Mouse (Mus musculus): ENCODE results near the gene Kif24.

The Kif24 gene

DNA sequence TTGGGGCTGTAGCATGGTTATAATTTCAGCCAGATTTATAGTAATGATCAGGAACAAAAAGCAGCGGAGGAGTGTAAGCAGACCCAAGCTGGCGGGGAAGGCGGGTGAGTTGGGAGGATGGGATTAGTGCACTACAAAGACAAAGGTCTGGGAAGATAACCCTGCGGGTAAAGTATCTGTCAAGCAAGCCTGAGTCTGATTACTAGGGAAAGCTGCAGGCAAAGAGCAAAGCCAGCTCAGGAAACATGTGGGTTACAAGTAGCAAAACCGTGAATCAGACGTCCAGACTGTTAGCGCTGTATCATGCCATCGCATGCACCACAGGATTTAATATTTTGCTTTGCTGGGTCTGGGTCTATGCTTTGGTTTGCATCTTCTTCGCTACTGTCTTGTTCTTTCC is 58.1 kb downstream of the Kif24 start:
- DNase-seq (ENCODE audit: low read depth, low spot score) = no peak

DNA sequence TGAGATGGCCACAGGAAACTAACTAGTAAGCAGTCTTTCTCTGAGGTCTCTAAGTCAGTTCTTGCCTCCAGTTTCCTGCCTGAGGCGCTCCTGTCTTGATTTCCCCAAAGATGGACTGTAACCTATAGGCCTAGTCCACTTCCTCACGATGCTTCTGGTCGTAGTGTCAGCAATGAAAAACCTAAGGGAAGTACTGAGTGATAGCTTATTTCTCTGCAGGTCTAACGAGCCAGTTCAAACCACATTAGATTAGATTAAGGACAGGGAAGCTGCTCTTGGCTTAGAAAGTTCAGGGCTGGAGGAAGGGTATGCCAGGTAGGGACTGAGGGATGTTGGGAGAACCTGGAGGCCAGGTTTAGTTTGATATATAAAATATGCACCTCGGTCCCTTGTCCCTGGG is 63.1 kb downstream of the Kif24 start:
- no peak for DNase-seq (ENCODE audit: low read depth, low spot score)

DNA sequence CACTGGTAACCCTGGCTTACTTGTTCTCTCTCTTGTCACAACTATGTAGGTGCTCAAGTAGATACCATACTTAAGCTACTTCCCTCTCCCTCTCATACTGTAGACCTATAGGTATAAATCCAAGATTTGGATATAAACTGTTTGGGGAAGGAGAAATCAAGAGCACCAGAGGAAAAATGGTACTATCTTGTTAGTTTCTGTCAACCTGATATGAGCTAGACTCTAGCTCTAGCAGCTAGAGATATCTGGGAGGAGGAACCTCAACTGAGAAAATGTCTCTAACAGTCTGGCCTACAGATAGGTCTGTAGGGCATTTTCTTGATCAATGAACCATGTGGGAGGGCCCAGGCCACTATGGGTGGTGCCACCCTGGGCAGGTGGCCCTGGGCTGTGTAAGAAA is 63.5 kb downstream of the Kif24 start:
- DNase-seq (ENCODE audit: low read depth, low spot score) = no peak

DNA sequence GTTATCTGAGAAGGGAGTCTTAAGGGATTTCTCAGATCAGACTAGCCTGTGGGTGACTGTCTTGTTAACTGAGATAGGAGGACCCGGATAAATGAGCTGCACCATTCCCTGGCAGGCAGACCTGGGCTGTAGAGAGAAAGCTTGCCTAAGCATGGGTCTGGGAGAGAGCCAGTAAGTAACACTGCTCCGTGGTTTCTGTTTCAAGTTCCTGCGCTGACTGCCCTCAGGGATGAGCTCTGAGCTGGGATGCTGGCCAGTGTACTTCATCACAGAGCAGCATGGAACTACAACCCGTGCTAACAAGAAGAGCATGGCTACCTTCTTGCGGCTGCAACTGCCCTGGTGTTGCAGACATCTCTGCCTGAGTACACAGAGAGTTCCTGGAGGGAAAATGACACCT is 64.8 kb downstream of the Kif24 start:
- no peak for DNase-seq (ENCODE audit: low read depth, low spot score)

DNA sequence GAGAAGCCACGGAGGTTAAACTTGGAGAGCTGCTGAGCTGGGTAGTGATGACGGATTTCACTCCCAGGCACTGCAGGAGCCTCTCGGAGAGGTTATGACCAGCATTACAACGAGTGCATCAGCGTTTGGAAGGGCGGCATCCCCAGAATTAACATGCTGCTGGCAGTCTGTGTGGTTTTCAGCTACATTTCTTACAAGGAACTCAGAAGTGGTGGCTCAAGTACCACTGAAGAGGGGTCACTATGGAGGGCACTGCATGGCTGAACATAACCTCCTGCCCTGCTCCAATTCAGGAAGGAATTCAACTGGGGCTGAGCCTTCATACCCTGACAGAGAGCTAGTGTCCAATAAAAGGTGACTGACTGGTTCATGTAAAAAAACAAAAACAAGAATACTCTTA is 66.3 kb downstream of the Kif24 start:
- DNase-seq (ENCODE audit: low read depth, low spot score) = no peak

DNA sequence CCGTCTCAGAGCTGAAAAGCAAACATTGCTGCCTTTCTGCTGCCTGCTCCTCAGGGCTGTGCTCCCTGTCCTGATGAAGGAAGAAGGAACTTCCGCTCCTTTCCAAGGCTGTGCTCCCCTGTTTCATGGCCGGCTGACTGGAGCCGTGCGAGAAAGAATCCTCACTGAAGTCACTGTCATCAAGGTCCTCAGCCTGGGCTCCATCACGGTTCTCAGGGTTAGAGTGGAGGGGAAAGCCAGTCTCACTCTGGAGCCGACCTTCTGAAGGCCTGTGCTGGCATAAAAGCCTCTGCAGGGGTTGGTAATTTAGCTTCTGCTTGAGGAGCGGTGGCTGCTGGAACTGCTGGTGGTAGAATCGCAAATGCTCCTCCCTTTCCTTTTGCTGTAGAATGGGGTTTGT is 70.0 kb downstream of the Kif24 start:
- DNase-seq (ENCODE audit: low read depth, low spot score) = no peak

DNA sequence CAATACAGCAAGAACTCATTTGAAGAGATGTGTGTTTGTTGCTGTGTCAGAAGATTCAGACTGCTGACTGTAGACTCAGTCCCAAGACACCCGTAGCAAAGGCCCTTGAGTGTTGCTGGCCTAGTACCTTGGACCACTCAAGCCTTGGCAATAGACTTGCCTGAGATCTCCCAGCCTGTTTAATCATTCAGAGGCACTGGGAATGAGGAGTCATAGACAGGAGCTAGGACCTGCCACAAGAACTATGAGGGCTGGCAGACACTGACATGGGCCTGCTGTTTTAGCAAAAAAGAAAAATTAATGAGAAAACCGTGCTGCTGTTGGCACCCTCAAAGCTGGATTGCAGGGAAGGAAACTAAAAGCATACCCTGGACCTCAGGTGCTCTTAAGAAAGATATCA is 73.7 kb downstream of the Kif24 start:
- no peak for DNase-seq (ENCODE audit: low read depth, low spot score)

DNA sequence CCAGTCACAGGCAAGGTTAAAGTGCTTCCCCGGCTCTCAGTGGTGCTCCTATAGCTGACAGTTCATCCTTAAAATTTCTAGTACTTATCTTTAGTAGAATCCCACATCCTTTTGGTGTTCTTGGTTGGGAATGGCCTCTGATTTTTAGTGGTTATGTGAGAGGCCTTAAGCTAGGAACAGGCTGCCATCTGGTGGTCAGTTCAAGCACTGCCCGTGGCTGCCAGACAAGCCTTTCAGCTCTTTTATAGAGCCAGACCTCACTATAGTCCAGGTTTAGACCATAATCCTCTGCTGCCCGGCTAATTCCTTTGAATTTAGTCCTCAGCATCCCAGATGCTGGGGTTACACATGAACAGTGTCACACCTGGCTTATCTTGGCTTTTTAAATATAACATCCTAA is 74.6 kb downstream of the Kif24 start:
- peak; percentile 66 for DNase-seq (ENCODE audit: low read depth, low spot score)

DNA sequence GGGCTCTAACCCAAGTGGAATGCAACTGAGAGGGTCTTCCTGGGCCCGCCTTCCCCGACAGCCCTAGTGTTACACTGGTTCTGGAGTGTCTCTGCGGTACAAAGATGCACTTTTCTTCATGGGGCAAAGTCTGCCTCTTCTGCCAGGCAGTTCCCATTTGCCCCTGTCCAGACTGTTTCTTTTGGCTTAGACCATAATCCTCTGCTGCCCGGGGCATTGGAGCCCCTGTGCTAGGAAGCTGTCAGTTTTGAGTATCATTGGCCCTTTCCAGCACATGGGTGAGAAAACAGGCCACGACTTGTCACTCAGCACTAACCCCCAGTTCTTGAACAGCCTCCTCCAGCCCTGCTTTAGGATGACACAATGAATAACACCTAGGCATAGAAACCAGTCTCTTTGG is 75.4 kb downstream of the Kif24 start:
- no peak for DNase-seq (ENCODE audit: low read depth, low spot score)

DNA sequence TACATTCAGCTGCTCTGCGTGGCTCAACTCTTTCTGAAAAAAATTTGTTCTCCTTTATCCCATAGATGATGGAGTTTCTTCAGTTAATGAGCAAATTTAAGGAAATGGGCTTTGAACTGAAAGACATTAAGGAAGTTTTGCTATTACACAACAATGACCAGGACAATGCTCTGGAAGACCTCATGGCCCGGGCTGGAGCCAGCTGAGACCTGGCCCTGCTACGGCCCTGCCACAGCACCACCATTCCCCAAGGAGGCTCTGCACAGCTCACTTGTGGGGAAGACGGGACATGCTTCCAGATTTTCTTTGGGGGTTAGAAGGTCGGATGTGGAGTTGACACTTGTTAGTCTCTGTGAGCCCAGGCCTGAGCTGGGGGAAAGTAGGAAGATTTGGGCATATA is 76.1 kb downstream of the Kif24 start:
- DNase-seq (ENCODE audit: low read depth, low spot score) = no peak

DNA sequence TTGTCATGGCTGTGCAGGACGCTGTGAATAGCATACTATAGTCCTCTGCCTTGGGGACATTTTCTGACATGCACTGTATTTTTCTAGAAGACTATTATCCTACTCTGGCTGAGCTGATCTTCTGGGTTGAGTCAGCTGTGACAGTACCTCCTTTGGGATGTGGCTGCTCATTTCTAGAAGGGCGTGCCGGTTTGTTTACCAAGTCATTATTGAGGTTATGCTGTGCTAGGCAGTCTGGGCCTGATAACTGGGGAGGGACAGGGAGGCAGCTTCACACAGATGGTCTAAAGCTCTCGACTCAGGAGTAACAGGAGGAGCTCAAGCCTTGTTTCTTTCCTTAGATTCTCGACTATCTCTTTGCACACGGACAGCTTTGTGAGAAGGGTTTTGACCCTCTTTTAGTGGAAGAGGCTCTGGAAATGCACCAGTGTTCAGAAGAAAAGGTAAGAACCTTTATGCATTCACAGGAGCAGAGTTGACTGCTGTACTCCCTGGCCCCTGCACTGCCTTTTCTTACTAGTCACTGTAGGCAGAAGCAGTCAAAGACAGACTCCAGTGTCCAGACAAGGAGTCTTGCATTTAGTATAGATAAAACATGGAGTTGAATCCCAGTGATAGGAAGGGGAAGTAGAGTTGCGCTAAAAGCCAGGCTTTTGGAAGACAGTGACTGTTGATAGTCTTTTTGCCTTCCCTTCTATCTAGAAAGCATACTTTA is 76.8 kb downstream of the Kif24 start:
- no peak for DNase-seq (ENCODE audit: low read depth, low spot score)

DNA sequence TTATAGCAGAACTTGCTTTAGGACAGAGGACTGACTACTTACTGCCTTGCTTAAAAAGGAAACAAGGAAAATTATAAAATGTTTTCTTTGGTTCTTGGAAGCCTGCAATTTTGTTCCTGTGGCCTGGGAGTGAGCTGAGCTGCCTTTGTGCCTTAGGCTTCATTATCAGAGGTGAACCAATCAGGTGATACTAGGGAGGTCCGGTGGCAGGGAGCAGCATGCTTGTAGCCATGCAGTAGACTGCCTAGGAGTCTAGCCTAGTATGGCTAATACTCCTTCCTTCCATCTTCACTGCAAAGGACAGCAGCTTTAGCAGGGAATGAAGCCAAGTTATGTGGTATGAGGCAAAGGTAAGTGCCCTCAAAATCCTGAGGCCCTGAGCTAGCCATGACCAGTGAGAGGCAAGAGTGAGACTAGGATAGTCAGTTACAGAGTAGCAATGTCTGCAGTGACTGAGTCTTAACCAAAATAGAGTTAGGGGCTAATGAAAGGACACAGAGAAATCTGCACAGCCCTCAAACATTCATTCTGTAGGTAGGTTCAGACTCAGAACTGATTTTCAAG is 78.2 kb downstream of the Kif24 start:
- DNase-seq (ENCODE audit: low read depth, low spot score) = no peak

DNA sequence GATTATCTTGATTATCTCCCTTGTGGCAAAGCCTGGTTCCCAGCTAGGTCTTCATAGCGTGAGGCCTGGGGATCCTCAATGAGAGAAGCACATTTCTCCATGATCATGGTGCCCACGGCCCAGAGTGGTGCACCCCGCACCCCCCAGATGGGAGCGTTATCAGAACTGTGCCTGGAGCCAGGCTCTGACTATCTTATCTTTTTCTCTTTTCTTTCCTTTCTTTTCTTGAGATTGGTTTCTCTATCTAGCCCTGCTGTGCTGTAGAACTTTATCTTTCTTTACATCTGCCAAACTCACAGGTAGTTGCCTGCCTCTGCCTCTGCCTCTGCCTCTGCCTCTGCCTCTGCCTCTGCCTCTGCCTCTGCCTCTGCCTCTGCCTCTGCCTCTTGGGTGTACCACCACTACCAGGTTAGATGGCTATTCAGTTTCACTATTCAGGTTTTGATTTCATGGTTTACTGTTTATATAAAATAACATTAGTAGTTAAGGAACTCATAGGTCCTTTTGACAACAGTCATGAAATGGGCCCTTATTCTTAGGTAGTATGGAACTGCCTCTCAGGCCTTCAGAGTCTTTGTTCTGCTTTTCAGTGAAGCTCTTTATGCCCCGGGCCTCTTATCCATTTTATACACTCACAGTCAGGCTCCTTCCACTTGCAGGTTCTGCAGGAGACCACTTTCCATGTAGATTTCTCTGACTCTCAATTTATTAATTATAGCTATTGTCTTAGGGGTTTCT is 83.3 kb downstream of the Kif24 start:
- no peak for DNase-seq (ENCODE audit: low read depth, low spot score)

DNA sequence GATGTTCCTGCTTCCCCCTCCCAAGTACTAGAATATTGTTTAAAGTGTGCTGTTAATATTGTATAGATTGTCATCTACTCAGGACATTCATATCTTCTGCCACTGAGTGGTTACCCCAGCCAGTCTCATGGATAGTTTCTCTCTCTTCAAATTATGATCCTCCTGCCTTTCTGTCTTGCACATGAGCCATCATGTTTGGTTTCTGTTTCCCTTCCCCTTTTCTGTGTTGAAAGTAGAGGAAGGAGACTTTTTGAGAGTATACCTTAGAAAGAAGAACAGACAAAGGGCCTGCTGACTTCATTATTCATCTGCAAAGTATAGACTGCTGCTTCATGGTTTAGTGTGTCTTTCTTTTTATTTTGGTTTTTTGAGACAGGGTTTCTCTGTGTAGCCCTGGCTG is 87.1 kb downstream of the Kif24 start:
- DNase-seq (ENCODE audit: low read depth, low spot score) = no peak

DNA sequence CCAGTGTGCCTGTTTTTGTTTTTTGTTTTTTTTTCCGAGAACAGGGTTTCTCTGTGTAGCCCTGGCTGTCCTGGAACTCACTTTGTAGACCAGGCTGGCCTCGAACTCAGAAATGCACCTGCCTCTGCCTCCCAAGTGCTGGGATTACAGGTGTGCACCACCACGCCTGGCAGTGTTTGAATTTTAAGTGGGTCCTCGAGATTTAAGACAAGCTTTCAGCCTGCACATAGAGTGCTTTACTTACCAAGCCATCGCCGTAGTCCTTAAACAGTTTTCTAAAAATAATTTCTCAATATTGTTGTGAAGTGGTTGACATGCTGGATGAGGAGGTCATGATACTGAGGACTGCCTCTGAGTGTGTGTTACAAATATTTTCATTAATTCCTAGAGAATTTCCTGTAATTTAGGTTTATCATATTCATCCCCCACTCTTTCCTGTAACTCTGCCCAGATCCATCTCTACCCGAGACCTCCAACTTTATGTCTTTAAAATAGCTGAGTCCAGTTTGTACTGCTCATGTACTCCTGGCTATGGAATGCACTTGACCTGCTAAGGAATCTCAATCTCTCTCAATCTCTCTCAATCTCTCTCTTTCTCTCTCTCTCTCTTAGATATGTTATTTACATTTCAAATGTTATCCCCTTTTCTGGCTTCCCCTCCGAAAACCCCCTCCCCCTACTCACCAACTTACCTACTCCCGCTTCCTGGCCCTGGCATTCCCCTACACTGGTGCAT is 94.8 kb downstream of the Kif24 start:
- no peak for DNase-seq (ENCODE audit: low read depth, low spot score)

DNA sequence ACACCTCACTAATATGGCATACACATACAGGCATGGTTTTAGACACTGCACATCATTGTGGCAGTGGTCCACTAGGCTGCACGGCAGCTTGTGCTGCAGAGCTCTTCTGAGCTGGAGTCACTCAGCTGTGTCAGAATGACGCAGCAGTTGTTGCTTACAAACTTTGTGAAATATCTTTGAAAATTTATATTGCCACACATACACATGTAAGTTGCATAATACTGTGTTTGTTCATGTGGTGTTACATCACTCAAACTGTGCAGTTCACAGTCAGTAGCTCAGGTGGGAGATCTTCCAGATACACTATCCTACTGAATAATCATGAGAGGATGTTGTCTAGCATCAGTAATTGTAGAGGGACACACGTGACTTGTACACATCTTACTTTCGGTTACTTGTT is 96.5 kb downstream of the Kif24 start:
- DNase-seq (ENCODE audit: low read depth, low spot score) = no peak

DNA sequence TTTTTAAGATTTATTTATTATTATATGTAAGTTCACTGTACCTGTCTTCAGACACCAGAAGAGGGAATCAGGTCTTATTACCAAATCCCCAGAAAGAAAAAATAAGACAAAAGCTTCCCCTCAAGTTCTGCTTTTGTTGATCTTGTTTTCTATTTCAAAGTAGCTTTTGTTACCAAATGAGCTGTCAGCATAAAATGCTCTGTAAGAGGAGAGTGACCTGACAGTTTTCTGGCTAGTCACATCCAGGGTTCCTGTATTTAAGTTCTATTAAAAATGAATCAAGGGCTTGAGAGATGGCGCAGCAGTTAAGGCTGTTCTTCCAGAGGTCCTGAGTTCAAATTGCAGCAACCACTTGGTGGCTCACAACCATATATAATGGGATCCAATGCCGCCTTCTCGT is 103.6 kb downstream of the Kif24 start:
- DNase-seq (ENCODE audit: low read depth, low spot score) = no peak

DNA sequence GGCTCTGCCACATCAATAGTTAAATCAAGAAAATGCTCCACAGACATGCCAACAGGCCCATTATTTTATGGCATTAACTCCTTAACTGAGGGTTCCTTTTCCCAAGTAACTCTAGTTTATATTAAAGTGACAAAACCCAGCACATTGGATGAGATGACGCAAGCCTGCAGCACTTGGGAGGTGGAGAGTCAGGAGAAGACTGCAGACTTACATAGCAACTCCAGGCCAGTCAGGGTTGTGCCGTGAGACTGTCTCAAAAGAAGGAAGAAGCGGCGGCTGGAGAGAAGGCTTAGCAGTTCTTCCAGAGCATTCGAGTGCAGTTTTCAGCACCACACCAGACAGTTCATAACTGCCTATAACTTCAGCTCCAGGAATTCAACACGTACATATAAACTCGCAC is 105.3 kb downstream of the Kif24 start:
- DNase-seq (ENCODE audit: low read depth, low spot score) = no peak

DNA sequence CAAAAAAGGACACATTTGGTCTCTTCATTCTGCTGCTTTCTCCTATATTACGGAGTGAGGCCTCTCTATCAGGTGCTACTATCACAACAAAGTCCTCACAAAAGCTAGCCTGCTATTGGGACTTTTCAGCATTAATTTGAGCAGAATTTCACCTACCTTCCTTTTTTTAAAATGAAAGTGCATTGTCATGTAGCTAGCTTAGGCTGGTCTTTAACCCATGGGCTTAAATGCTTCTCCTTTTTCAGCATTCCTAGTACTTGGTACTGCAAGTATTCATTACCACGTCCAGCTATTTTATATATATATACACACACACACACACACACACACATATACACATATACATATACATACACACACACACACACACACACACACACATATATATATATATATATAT is 106.0 kb downstream of the Kif24 start:
- DNase-seq (ENCODE audit: low read depth, low spot score) = no peak

DNA sequence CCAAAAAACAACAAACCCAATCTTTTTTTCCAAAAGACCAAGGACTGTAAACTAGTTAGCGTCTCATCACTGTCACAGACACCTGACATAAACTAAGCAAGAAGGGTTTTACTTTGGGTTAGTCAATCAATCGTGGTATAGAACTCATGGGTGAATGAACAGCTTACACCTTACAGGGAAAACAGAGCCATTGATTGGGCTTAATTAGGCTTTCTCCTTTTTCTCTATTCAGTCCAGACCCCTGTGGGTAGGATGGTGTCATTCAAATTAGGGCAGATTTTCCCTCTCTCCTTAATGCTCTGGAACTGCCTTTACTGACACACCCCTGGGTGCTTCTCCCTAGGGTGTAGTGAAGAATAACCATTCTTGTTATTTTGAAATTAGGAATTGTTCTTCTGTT is 107.5 kb downstream of the Kif24 start:
- DNase-seq (ENCODE audit: low read depth, low spot score) = no peak

DNA sequence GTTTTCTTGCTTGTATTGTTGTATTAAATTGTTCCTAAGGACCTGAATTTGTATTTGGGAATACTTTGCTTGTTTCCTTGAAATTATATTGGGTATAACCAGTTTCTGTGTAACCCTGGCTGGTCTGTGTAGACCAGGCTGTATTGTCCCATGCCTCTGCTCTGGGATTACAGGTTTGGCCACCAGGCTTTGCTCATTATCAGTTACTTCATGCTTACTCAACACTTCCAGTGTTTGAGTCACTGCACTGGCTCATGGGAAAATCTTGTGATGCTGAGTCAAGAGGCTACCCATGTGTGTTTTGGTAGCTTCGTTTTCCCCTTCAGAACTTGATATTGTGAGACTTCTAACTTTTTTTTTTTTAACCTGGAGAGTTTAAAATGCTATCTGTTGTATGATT is 111.4 kb downstream of the Kif24 start:
- no peak for DNase-seq (ENCODE audit: low read depth, low spot score)

DNA sequence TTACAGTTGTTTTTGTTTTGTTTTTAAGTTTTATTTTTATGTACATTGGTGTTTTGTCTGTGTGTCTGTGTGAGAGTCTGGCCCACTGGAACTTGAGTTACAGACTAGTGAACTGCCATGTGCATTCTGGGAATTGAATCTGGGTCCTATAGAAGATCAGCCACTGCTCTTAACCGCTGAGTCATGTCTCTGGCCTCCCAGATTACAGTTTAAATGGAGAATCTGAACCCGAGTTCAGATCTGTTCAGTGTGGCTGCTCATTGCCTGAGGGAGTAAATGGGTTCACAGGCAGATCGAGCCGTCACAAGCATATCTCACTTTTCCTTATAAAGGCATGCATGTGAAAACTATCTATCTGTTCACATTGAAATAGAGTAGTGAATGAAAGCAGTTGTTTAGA is 111.9 kb downstream of the Kif24 start:
- no peak for DNase-seq (ENCODE audit: low read depth, low spot score)

DNA sequence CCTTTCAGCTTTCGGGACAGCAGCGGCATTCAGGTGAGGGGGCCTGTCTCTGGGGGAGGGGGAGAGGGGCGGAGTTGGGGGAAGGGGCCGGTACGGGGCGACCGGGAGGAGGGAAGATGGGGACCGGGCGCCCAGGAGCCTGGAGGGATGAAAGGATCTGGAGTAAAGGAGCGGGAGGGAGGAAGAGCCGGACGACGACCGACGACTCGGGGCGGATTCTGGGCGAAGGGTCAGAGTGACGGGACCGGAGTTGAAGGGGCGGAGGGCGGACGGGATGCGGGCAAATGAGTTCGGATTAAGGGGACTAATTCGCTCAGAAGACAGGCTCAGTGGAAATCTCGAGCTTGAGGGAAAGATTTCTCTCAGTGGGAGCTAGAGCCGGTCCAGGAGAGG is 115.5 kb downstream of the Kif24 start:
- no peak for DNase-seq (ENCODE audit: low read depth, low spot score)
